Mouse (Mus musculus): ENCODE measurements around the gene Ergic1.

GRCm38 (mm10) chr17:26703671-26704070, 142.4 kb downstream of the Ergic1 start:
- TF ChIP-seq CTCF (IDR thresholded peaks at IDR 0.05): no peak
- TF ChIP-seq EP300 (IDR thresholded peaks at IDR 0.05; ENCODE audit: insufficient read depth, low read depth, low read length): no peak

Data from heart, adult 2 months (tissue).